Mouse (Mus musculus): Measurements from ENCODE around the gene Adam22.
A peak's percentile ranks its signal among the peaks of the same experiment; 100 is the strongest.

Adam22 gene

GRCm38 (mm10) chr5:8367614-8368327 lies at the start of gene Adam22:
Gene Adam22, minus strand, starts transcription at chr5:8368160.
- peak; percentile 58 for DNase-seq (ENCODE audit: low read depth, low spot score)

- DNase-seq (ENCODE audit: low read depth, low spot score): no peak
Measured at GRCm38 (mm10) chr5:8417443-8417842, 49.5 kb upstream of the Adam22 start.

GRCm38 (mm10) chr5:8416683-8417413 lies 48.9 kb upstream of the Adam22 start:
- no peak for DNase-seq (ENCODE audit: low read depth, low spot score)

GRCm38 (mm10) chr5:8408746-8409145 lies 40.8 kb upstream of the Adam22 start:
- no peak for DNase-seq (ENCODE audit: low read depth, low spot score)

- DNase-seq (ENCODE audit: low read depth, low spot score): no peak
Measured at GRCm38 (mm10) chr5:8397587-8398249, 29.8 kb upstream of the Adam22 start.

GRCm38 (mm10) chr5:8393891-8394583 lies 26.1 kb upstream of the Adam22 start:
- DNase-seq (ENCODE audit: low read depth, low spot score): no peak

GRCm38 (mm10) chr5:8374297-8374906 lies 6.4 kb upstream of the Adam22 start:
- DNase-seq (ENCODE audit: low read depth, low spot score): no peak

- DNase-seq (ENCODE audit: low read depth, low spot score): no peak
Measured at GRCm38 (mm10) chr5:8373415-8373814, 5.5 kb upstream of the Adam22 start.

GRCm38 (mm10) chr5:8368781-8369180 lies 821 bp upstream of the Adam22 start:
- no peak for DNase-seq (ENCODE audit: low read depth, low spot score)

- DNase-seq (ENCODE audit: low read depth, low spot score): no peak
Measured at GRCm38 (mm10) chr5:8368328-8368692, 350 bp upstream of the Adam22 start.

GRCm38 (mm10) chr5:8366771-8367613 lies 968 bp downstream of the Adam22 start:
- DNase-seq (ENCODE audit: low read depth, low spot score): no peak

- no peak for DNase-seq (ENCODE audit: low read depth, low spot score)
Measured at GRCm38 (mm10) chr5:8362361-8362760, 5.6 kb downstream of the Adam22 start.

GRCm38 (mm10) chr5:8357677-8358076 lies 10.3 kb downstream of the Adam22 start:
- DNase-seq (ENCODE audit: low read depth, low spot score): no peak

GRCm38 (mm10) chr5:8356885-8357651 lies 10.9 kb downstream of the Adam22 start:
- no peak for DNase-seq (ENCODE audit: low read depth, low spot score)

- DNase-seq (ENCODE audit: low read depth, low spot score): no peak
Measured at GRCm38 (mm10) chr5:8356326-8356725, 11.6 kb downstream of the Adam22 start.

- DNase-seq (ENCODE audit: low read depth, low spot score): no peak
Measured at GRCm38 (mm10) chr5:8349557-8349956, 18.4 kb downstream of the Adam22 start.

GRCm38 (mm10) chr5:8346329-8346728 lies 21.6 kb downstream of the Adam22 start:
- DNase-seq (ENCODE audit: low read depth, low spot score): no peak

- DNase-seq (ENCODE audit: low read depth, low spot score): no peak
Measured at GRCm38 (mm10) chr5:8343296-8343695, 24.7 kb downstream of the Adam22 start.

GRCm38 (mm10) chr5:8341676-8342075 lies 26.3 kb downstream of the Adam22 start:
- no peak for DNase-seq (ENCODE audit: low read depth, low spot score)

All from forelimb bud, embryonic 11.5 days (tissue).